Mouse (Mus musculus) kidney, postnatal 14 days (tissue): ENCODE measurements at regions not wholly inside any gene's neighbourhood (a gene's known extent, or its start where the extent isn't known, plus 50 kb on each side); places are given as distances from the start of the nearest gene placed in this dataset.

Source experiments
- DNase-seq: peaks from one replicate; pipeline ENCODE4 v3.0.0; 2022; ENCODE audit warnings: mixed read lengths

DNA sequence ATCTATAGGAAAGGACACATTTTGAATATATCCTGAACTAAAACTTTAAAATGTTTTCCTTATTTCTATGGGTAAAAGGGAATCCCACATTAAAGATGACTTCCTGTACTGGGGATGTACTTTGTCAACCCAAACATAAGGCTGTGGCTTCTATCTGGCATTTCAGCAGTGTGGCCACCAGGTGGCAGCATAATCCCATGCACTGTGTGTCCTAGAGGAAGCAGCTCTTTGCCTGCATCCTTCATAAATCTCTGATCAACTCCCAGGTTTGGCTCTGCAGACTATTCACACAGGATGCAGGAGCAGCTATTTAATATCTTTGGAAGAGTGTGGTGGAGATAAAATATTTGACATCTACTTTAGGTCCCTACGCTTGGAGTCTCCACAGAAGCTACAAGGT is 59.1 kb downstream of the Bmp15 start:
- peak; percentile 56 for DNase-seq

DNA sequence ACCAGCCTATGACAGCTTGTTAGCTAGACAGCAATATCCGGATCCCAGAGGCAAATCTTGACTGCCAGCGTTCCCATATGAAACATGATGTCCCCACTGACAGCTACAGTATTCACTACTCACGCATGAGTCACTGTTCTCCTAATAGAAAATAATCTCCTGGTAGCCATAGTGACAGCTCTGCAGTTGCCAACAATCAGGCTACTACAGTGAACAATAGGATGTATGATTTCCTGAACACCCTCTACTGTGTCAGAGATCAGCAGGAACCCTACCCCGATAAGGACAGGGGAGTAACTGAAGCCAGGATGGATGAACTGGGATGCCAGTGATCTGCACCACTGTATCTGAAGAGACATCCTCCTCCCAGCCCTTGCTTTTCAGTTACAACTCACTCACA is 62.0 kb downstream of the Bmp15 start:
- DNase-seq: no peak

DNA sequence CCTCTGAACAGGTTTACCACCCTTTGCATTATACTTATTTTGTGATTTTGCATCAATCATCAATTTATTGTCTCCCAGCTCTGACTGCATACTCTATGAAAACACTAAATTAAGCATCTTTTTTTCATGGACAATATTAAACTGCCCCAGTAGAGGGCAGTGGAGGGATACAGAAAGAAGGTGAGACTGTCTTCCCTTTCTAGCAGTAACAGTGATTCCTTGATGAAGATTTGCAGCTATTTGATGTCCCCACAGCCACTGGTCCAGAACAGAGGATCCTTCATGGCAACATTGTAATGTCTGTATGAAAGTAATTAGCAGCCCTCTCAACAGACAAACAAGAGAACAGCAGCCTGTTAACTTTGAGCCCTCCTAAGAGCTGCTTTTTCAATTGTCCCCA is 66.5 kb downstream of the Bmp15 start:
- peak; percentile 6 for DNase-seq

DNA sequence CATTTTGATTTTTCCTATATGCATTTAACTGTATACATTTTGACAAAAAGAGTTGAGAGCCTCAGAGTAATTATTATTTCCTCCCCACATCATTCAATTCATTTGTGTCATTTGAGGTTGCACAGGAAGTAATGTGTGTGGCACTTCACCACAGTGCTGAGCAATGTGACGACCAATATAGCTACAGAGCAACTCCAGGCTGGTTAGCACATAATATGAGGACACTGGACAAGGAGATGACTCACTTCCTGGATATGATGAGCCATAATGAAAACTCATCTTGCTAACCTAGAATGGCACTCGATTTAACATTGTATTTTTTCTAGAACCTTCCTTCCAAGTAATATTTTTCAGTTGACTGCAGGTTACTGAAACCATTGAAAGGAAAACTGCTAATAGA is 67.6 kb downstream of the Bmp15 start:
- DNase-seq: no peak
